Mouse (Mus musculus) lung, postnatal 0 days (tissue): ENCODE measurements around the gene Pitpnc1. TPM values are rescaled to one million over a fixed set of nuclear protein-coding genes. Genes with fewer than 3 reads are reported as not detected.
A peak's percentile ranks its signal among the peaks of the same experiment; 100 is the strongest.

ENCODE experiments used
- ATAC-seq: fragments of 200-750 bp; cut with Nextera tagmentation; 2 replicates; pipeline ENCODE4 v1.8.0; 2017; ENCODE audit warnings: moderate library complexity
- DNase-seq: peaks from one replicate; pipeline ENCODE4 v3.0.0-alpha.2; 2016; ENCODE audit warnings: low spot score
- H3K27ac ChIP-seq: fragments of 300-500 bp; sonication (generic); 2 replicates; pipeline ENCODE4 v1.5.1; 2014; ENCODE audit warnings: antibody characterized with exemption, mild to moderate bottlenecking, low read length, mixed read lengths
- H3K27me3 ChIP-seq: fragments of 300-500 bp; sonication (generic); replicated peaks from 2 replicates; pipeline ENCODE4 v1.6.1; 2014; ENCODE audit warnings: low read length, mixed read lengths; ENCODE audit not compliant: insufficient read depth
- H3K36me3 ChIP-seq: fragments of 300-500 bp; sonication (generic); 2 replicates; pipeline ENCODE4 v1.6.1; 2014; ENCODE audit warnings: low read length, mixed read lengths; ENCODE audit not compliant: insufficient read depth
- H3K4me1 ChIP-seq: fragments of 300-500 bp; sonication (generic); 2 replicates; pipeline ENCODE4 v1.6.1; 2014; ENCODE audit warnings: antibody characterized with exemption, low read depth, low read length, mixed read lengths; ENCODE audit not compliant: insufficient read depth
- H3K4me2 ChIP-seq: fragments of 300-500 bp; sonication (generic); replicated peaks from 2 replicates; pipeline ENCODE4 v1.6.1; 2014; ENCODE audit warnings: low read depth, mild to moderate bottlenecking, low read length, moderate library complexity, mixed read lengths
- H3K4me3 ChIP-seq: fragments of 300-500 bp; sonication (generic); 2 replicates; pipeline ENCODE4 v1.5.1; 2014; ENCODE audit warnings: low read depth, low read length
- H3K9ac ChIP-seq: fragments of 300-500 bp; sonication (generic); replicated peaks from 2 replicates; pipeline ENCODE4 v1.6.1; 2014; ENCODE audit warnings: low read depth, mild to moderate bottlenecking
- H3K9me3 ChIP-seq: fragments of 300-500 bp; sonication (generic); 2 replicates; pipeline ENCODE4 v1.6.1; 2016; ENCODE audit warnings: low read length, mixed read lengths
- CTCF ChIP-seq: IDR thresholded peaks from 2 replicates; pipeline ENCODE4 v1.5.1; 2016; ENCODE audit warnings: antibody characterized with exemption, mild to moderate bottlenecking
- EP300 ChIP-seq: IDR thresholded peaks from 2 replicates; pipeline ENCODE4 v1.6.1; 2016; ENCODE audit warnings: antibody characterized with exemption, mild to moderate bottlenecking, control low read depth
- WGBS: fragments of 180-500 bp; shearing (Covaris S2); extraction: QIAGEN DNeasy Blood & Tissue Kit; methylation state at CpG from one replicate; pipeline ENCODE4 v1.1.7; 2014; 5-methylcytosine and 5-hydroxymethylcytosine counted together
- polyA plus RNA-seq: library from polyadenylated mRNA; unstranded; fragments of >200 nt; fragmentation: Nextera tagmentation; extraction: Ambion mirVana; gene quantifications from 2 replicates; pipeline ENCODE4 v1.2.1, GENCODE M21; 2015

The Pitpnc1 gene
- polyA plus RNA-seq, 1 experiment from 2014 or later: 16.3 TPM

DNA sequence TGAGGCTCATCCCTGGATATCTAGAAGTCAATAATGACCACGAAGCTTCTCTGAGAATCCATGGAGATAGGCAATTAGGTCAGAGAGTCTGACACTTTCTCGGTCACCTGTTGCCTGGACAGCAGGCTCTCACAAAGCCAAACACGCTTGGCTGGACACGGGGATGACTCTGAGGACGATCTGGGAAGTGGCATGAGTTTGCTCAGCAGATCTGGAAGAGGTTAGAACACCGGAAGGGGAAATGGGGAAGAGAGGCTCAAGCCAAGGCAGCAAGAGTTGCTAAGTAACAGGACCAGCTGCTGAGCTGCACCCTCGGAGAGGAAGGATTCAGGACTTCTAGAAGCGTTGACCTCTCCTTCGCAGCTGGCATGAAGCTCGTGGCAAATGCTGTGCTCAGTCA lies 143.2 kb downstream of the Pitpnc1 start:
- no peaks in the 10 kb centered on the region for H3K9me3 ChIP-seq
- no peak overlapping the region for H3K4me3 ChIP-seq
- no peak for DNase-seq
- no peak overlapping the region for H3K27ac ChIP-seq
- no peaks in the 10 kb centered on the region for H3K36me3 ChIP-seq
- 72% methylated on average over 10 of the region's 10 CpGs for WGBS
- no peak overlapping the region for H3K4me2 ChIP-seq
- TF ChIP-seq CTCF: no peak
- no peak for TF ChIP-seq EP300
- no peak for ATAC-seq
- no peaks in the 10 kb centered on the region for H3K27me3 ChIP-seq
- H3K9ac ChIP-seq: no peak overlapping the region
- H3K4me1 ChIP-seq: no peaks in the 10 kb centered on the region; the same call in 1 of the 2 replicates

DNA sequence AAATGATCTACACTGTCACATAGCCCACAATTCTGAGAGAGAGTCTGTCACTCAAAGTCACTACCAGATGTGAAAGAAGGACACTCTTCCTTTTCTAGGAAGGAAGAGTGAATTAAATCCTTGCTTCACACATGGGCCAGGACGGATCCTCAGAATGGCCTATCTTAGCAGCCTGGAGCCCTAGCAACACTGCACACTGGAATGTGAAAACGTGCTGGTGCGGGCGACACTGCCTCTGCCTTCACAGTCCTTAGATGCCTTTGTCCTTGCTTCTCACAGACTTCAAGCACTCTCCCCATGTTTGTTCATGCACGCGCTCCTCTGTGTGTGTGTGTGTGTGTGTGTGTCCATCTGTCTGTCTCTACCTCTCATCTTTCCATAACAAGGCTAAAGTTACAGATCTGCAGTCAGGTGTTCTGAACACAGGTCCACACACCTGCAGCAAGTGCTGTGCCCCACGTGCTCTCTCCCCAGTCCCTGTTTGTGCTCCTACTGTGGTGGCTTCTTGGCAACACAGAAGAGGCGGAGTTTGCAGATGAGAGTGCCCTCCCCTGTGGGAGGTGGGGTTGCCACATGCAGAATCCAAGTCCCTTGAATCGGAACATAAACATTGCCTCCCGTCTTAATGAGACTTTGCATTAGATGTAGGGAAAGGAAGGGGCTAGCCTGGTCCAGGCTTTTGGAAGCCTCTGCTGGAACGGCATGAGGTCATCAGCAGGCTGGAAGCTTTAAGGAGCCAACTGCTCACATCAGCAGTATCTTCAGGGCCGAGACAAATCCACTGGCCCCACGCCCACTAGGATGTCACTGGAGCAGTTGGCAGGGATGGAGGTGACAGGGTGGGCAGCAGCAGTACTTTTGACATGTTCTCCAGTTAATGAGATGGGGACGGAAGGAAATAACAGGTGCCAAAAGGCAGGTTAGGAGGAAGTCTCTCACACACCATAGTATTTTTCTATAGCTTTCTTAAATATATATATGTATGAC lies 144.5 kb downstream of the Pitpnc1 start:
- H3K4me3 ChIP-seq: no peak overlapping the region
- 39% methylated on average over 14 of the region's 14 CpGs for WGBS
- no peak overlapping the region for H3K9ac ChIP-seq
- ATAC-seq: peak; percentile 70
- DNase-seq: peak; percentile 58
- no peak overlapping the region for H3K4me2 ChIP-seq
- no peak overlapping the region for H3K27ac ChIP-seq
- TF ChIP-seq CTCF: no peak
- TF ChIP-seq EP300: no peak
- no peaks in the 10 kb centered on the region; the same call in 1 of the 2 replicates for H3K4me1 ChIP-seq
- H3K36me3 ChIP-seq: no peaks in the 10 kb centered on the region
- H3K9me3 ChIP-seq: no peaks in the 10 kb centered on the region
- no peaks in the 10 kb centered on the region for H3K27me3 ChIP-seq

DNA sequence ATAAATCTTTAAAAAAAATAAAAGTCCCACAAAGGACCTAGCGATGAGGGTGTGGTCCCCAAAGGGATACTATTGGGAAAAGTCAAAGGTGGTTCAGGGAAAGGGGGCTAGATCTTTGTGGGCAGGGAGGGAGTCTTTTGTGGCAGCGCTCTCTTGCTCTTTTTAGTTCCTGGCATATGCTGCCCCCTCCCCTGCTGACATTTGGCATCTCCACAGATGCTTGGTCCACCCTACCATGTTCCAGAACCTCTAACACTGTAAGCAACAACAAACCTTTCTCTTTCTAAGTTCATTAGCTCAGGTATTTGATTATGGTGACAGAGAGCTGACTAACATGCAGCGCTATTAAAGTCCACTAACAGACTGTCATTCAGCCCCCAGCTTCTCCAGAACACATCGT lies 145.3 kb downstream of the Pitpnc1 start:
- H3K36me3 ChIP-seq: no peaks in the 10 kb centered on the region
- no peak overlapping the region for H3K4me3 ChIP-seq
- TF ChIP-seq EP300 (no peak), CTCF (no peak)
- no peak for ATAC-seq
- no peaks in the 10 kb centered on the region for H3K9me3 ChIP-seq
- WGBS: 87% methylated on average over 4 of the region's 4 CpGs
- H3K9ac ChIP-seq: no peak overlapping the region
- no peaks in the 10 kb centered on the region for H3K27me3 ChIP-seq
- H3K4me1 ChIP-seq: no peaks in the 10 kb centered on the region; the same call in 1 of the 2 replicates
- no peak for DNase-seq
- H3K27ac ChIP-seq: no peak overlapping the region
- no peak overlapping the region for H3K4me2 ChIP-seq

DNA sequence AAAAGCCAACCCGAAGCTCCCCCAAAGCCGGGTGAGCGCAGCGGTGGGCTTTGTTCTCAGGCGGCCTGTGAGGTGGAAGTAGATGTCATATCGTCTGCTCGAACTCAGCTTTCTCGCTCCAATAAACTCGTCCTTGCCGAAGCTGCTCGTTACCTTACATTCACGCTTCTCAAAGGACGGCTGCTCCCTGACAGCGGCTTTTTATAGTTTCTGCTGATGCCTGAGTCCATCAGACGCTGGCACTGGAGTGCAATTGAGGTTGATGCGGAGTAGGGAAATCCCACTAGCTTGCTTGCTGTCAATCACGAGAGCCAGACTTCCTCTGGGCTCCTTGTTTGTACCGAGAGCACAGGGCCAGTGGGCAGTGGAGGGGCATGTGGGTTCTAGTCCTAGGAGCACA lies 147.3 kb downstream of the Pitpnc1 start:
- Histone ChIP-seq H3K27me3 (no peaks in the 10 kb centered on the region), H3K9ac (no peak overlapping the region), H3K9me3 (no peaks in the 10 kb centered on the region), H3K4me2 (no peak overlapping the region), H3K4me1 (no peaks in the 10 kb centered on the region; the same call in 1 of the 2 replicates), H3K4me3 (no peak overlapping the region), H3K36me3 (no peaks in the 10 kb centered on the region), H3K27ac (no peak overlapping the region)
- WGBS: 88% methylated on average over 18 of the region's 18 CpGs
- TF ChIP-seq EP300: no peak
- no peak for TF ChIP-seq CTCF
- ATAC-seq (no peak), DNase-seq (no peak)

DNA sequence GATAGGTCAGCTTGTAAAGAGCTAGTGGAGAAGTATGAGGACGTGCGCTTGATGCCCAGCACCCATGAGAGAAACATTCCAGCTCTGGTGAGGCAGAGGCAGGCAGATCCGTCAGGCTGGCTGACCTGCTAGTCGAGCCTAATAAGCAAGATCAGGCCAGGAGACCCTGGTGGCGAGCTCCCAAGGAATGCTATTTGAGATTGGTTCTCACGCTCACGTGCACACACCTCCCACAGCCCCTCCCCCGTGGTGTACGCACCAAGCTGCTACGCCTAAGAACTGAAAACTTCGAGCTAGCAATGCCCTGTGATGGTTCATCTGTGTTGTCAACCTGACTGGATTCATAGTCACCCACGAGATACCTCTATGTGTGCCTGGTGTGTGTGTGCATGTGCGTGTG lies 148.3 kb downstream of the Pitpnc1 start:
- ATAC-seq: no peak
- Histone ChIP-seq H3K9me3 (no peaks in the 10 kb centered on the region), H3K4me1 (no peaks in the 10 kb centered on the region; the same call in 1 of the 2 replicates), H3K36me3 (no peaks in the 10 kb centered on the region), H3K4me2 (no peak overlapping the region), H3K27ac (no peak overlapping the region), H3K27me3 (no peaks in the 10 kb centered on the region), H3K4me3 (no peak overlapping the region), H3K9ac (no peak overlapping the region)
- DNase-seq: no peak
- TF ChIP-seq EP300: no peak
- no peak for TF ChIP-seq CTCF
- WGBS: 93% methylated on average over 13 of the region's 13 CpGs

DNA sequence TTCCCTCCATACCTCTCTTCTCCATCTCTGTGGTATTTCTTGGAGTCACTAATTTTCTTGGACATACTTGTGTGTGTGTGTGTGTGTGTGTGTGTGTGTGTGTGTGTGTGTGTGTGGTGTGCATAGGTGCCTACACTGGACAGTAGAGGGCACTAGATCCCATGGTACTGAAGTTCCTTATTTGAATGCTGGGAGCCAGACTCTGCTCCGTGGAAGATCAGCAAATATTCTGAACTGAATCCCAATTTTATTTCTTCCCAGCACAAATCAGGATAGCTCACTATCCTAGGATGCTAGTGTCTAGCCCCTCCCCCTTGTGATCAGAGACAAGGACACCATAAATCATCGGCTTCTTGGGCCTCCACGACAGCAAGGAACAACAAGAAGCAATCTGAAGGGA lies 148.7 kb downstream of the Pitpnc1 start:
- no peak for ATAC-seq
- Histone ChIP-seq H3K9me3 (no peaks in the 10 kb centered on the region), H3K4me2 (no peak overlapping the region), H3K27ac (no peak overlapping the region), H3K4me3 (no peak overlapping the region), H3K9ac (no peak overlapping the region), H3K4me1 (no peaks in the 10 kb centered on the region; the same call in 1 of the 2 replicates), H3K27me3 (no peaks in the 10 kb centered on the region), H3K36me3 (no peaks in the 10 kb centered on the region)
- WGBS: 88% methylated on average over 3 of the region's 3 CpGs
- no peak for TF ChIP-seq EP300
- peak; percentile 26 for TF ChIP-seq CTCF
- DNase-seq: no peak
